Mouse (Mus musculus): ENCODE results near the gene Prkg1.

DNA sequence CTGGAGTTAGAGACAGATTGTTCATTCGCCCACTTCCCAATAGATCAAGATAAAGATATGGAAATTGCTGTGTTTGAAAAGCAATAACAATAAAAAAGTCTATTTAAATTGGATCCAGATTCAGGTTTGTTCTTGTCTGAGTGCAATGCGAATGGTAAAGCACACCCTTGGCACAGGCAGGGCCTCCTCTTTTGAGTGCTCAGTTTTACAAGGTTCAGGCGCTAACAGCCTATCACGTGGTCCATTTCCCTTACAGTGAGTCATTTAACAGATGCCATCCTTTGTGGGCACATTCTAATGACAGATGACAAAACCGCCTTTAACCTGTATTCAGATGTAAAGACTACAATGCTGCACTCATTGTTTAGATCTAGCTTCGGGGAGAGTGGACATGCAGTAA, 949.2 kb downstream of the Prkg1 start:
- no peak for TF ChIP-seq GATA1 (IDR thresholded peaks at IDR 0.05; ENCODE audit: borderline replicate concordance, low read length)
- no peak for TF ChIP-seq FLI1 (IDR thresholded peaks at IDR 0.05; ENCODE audit: low read length)
